Mouse (Mus musculus) stomach, postnatal 0 days (tissue): ENCODE measurements around the gene Wars2. TPM values are rescaled to one million over a fixed set of nuclear protein-coding genes. Genes with fewer than 3 reads are reported as not detected.

Source experiments
- ATAC-seq: fragments of 200-750 bp; cut with Nextera tagmentation; 2 replicates; pipeline ENCODE4 v1.8.0; 2017; ENCODE audit not compliant: low FRiP score, low TSS enrichment
- DNase-seq: peaks from one replicate; pipeline ENCODE4 v3.0.0-alpha.2; 2016; ENCODE audit warnings: low spot score
- H3K27ac ChIP-seq: fragments of 300-500 bp; sonication (generic); replicated peaks from 2 replicates; pipeline ENCODE4 v1.5.1; 2014; ENCODE audit warnings: mild to moderate bottlenecking, control low read depth
- H3K27me3 ChIP-seq: fragments of 300-500 bp; sonication (generic); 2 replicates; pipeline ENCODE4 v1.6.1; 2014; ENCODE audit warnings: low read length; ENCODE audit not compliant: control insufficient read depth, insufficient read depth
- H3K36me3 ChIP-seq: fragments of 300-500 bp; sonication (generic); 2 replicates; pipeline ENCODE4 v1.6.1; 2014; ENCODE audit warnings: low read length, mixed read lengths; ENCODE audit not compliant: control insufficient read depth, insufficient read depth
- H3K4me1 ChIP-seq: fragments of 300-500 bp; sonication (generic); replicated peaks from 2 replicates; pipeline ENCODE4 v1.6.1; 2014; ENCODE audit warnings: antibody characterized with exemption; ENCODE audit not compliant: control insufficient read depth, insufficient read depth
- H3K4me2 ChIP-seq: fragments of 300-500 bp; sonication (generic); replicated peaks from 2 replicates; pipeline ENCODE4 v1.6.1; 2014; ENCODE audit warnings: low read depth, mild to moderate bottlenecking, control low read depth, moderate library complexity
- H3K4me3 ChIP-seq: fragments of 300-500 bp; sonication (generic); 2 replicates; pipeline ENCODE4 v1.5.1; 2014; ENCODE audit warnings: low read depth, low read length, control low read depth
- H3K9ac ChIP-seq: fragments of 300-500 bp; sonication (generic); 2 replicates; pipeline ENCODE4 v1.6.1; 2014; ENCODE audit warnings: mild to moderate bottlenecking, low read length, control low read depth, mixed read lengths
- H3K9me3 ChIP-seq: fragments of 300-500 bp; sonication (generic); 2 replicates; pipeline ENCODE4 v1.6.1; 2016; ENCODE audit warnings: low read length; ENCODE audit not compliant: control insufficient read depth
- CTCF ChIP-seq: IDR thresholded peaks from 2 replicates; pipeline ENCODE4 v1.5.1; 2016; ENCODE audit warnings: antibody characterized with exemption, low read depth, mild to moderate bottlenecking, moderate library complexity
- EP300 ChIP-seq: optimal IDR thresholded peaks from 2 replicates; pipeline ENCODE3; 2016; ENCODE audit warnings: antibody characterized with exemption
- WGBS: fragments of 180-500 bp; shearing (Covaris S2); extraction: QIAGEN DNeasy Blood & Tissue Kit; methylation state at CpG from one replicate; pipeline ENCODE4 v1.1.7; 2014; 5-methylcytosine and 5-hydroxymethylcytosine counted together
- polyA plus RNA-seq: library from polyadenylated mRNA; unstranded; fragments of >200 nt; fragmentation: Nextera tagmentation; extraction: Ambion mirVana; gene quantifications from 2 replicates; pipeline ENCODE4 v1.2.1, GENCODE M21; 2015

Gene Wars2
- polyA plus RNA-seq, 1 experiment from 2014 or later, result 3.1 TPM

GRCm38 (mm10) chr3:99261986-99262385 is 121.1 kb downstream of the Wars2 start:
- H3K27ac ChIP-seq, result no peak overlapping the region
- WGBS, result 6% methylated on average over 2 of the region's 2 CpGs
- TF ChIP-seq CTCF, result no peak
- H3K9ac ChIP-seq, result no peak overlapping the region
- peaks cover 25% of the 10 kb centered on the region for H3K27me3 ChIP-seq
- no peak overlapping the region for H3K4me3 ChIP-seq
- no peaks in the 10 kb centered on the region for H3K36me3 ChIP-seq
- ATAC-seq (no peak), DNase-seq (no peak)
- no peak overlapping the region for H3K4me2 ChIP-seq
- H3K9me3 ChIP-seq, result no peaks in the 10 kb centered on the region
- H3K4me1 ChIP-seq, result no peaks in the 10 kb centered on the region

GRCm38 (mm10) chr3:99263471-99263903 is 122.6 kb downstream of the Wars2 start:
- DNase-seq (no peak), ATAC-seq (no peak)
- Histone ChIP-seq H3K4me2 (no peak overlapping the region), H3K9me3 (no peaks in the 10 kb centered on the region), H3K27me3 (peaks cover 15% of the 10 kb centered on the region), H3K4me3 (no peak overlapping the region), H3K9ac (no peak overlapping the region), H3K4me1 (no peaks in the 10 kb centered on the region), H3K36me3 (no peaks in the 10 kb centered on the region), H3K27ac (no peak overlapping the region)
- TF ChIP-seq CTCF, result no peak
- no peak for TF ChIP-seq EP300
- WGBS, result 23% methylated on average over 9 of the region's 9 CpGs

GRCm38 (mm10) chr3:99264695-99265094 is 123.8 kb downstream of the Wars2 start:
- no peak overlapping the region for H3K4me2 ChIP-seq
- no peaks in the 10 kb centered on the region for H3K36me3 ChIP-seq
- no peaks in the 10 kb centered on the region for H3K4me1 ChIP-seq
- no peak overlapping the region for H3K9ac ChIP-seq
- H3K27ac ChIP-seq, result no peak overlapping the region
- H3K27me3 ChIP-seq, result peaks cover 13% of the 10 kb centered on the region
- H3K9me3 ChIP-seq, result no peaks in the 10 kb centered on the region
- TF ChIP-seq CTCF, result no peak
- TF ChIP-seq EP300, result no peak
- DNase-seq (no peak), ATAC-seq (no peak)
- no peak overlapping the region for H3K4me3 ChIP-seq
- WGBS, result 26% methylated on average over 7 of the region's 7 CpGs

DNA sequence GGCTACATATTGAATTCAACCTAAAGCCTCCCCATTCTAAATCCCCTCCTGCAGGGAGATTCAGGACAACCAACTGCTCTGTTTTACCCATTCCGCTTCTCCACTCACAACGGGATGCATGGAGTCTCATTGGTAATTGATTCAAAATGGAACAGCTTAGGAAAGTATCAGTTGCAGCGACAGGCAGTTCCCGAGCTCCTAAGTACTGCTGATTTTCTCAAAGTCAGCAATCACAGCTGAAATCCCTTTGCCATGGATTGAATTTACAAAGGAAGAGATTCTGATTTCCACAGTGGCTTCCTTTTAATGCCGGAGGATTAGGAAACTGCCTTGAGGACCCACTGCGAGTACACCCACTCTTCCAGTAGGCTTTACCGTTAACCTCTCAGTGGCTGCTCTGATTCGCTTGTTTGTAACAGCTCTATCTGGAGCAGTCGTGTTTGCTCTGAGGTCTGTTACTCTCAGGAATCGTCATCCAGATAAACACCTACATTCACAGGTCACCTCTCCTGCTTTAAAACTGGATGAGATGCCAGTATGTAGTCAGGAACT is 126.0 kb downstream of the Wars2 start:
- Histone ChIP-seq H3K4me3 (no peak overlapping the region), H3K27ac (no peak overlapping the region), H3K36me3 (no peaks in the 10 kb centered on the region), H3K4me1 (no peaks in the 10 kb centered on the region), H3K4me2 (no peak overlapping the region), H3K9me3 (no peaks in the 10 kb centered on the region), H3K27me3 (peaks cover 6% of the 10 kb centered on the region), H3K9ac (no peak overlapping the region)
- no peak for TF ChIP-seq CTCF
- TF ChIP-seq EP300, result no peak
- no peak for DNase-seq
- WGBS, result 49% methylated on average over 10 of the region's 10 CpGs
- no peak for ATAC-seq

DNA sequence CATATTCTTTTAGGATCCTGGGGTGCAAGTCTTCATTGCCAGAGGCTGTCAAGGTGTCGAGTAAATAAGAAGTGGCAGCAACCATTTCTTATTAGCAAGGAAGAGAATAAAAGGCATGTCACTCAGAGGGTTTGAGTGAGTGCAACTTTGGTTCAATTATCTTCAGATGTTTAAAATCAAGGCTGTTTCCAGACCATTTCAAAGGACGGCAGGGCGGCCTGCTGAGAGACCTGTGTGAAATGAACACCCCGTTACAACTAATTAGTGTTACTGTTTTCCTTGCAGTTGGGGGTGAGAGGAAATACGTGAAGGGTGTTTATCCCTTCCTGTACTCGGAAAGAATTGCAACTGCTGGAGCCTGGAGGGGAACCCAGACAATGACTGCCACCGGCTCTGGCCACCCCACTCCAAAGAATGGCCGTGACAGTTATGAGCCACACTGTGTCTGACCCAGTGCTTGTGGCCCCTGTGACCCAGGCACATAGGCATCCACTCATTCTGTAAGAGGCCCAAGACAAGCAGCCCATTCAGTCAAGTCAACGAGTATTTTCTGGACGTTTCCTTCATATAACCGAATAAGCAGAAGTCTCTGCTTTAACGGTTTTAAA is 137.2 kb downstream of the Wars2 start:
- H3K4me3 ChIP-seq, result no peak overlapping the region
- DNase-seq (no peak), ATAC-seq (no peak)
- no peak for TF ChIP-seq EP300
- no peak for TF ChIP-seq CTCF
- no peaks in the 10 kb centered on the region for H3K4me1 ChIP-seq
- H3K36me3 ChIP-seq, result no peaks in the 10 kb centered on the region
- no peak overlapping the region for H3K9ac ChIP-seq
- no peaks in the 10 kb centered on the region for H3K27me3 ChIP-seq
- no peak overlapping the region for H3K27ac ChIP-seq
- no peak overlapping the region for H3K4me2 ChIP-seq
- H3K9me3 ChIP-seq, result no peaks in the 10 kb centered on the region
- WGBS, result 50% methylated on average over 12 of the region's 12 CpGs

DNA sequence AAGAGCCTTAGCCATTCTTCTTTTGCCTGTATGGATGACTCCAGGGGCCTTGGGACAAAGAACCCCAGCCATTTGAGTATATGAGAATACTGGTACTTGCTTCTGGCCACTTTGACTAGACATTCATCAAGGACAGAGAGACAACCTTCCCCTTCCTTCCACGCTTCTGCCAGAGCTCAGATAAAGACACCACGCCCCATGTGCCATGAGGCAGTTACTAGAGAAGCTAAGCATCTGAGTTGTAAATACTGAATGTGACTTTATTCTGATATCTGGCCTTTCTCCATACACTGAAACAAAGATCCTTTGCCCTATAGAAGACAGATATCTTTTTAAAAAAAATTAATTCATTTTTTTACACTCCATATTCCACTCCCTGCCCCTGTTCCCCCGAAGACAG is 138.8 kb downstream of the Wars2 start:
- Histone ChIP-seq H3K4me1 (no peaks in the 10 kb centered on the region), H3K9ac (no peak overlapping the region), H3K9me3 (no peaks in the 10 kb centered on the region), H3K4me3 (no peak overlapping the region), H3K27ac (no peak overlapping the region), H3K27me3 (no peaks in the 10 kb centered on the region), H3K4me2 (no peak overlapping the region), H3K36me3 (no peaks in the 10 kb centered on the region)
- TF ChIP-seq CTCF, result no peak
- no peak for TF ChIP-seq EP300
- ATAC-seq (no peak), DNase-seq (no peak)
- 74% methylated on average over 3 of the region's 3 CpGs for WGBS
